Mouse (Mus musculus): Measurements from ENCODE around the gene Ms4a6b.
"Not testable (repeated sequence)": the region's sequence is repeated elsewhere in the genome, so short reads cannot be mapped to it uniquely, and the experiment has no call there.

GRCm38 (mm10) chr19:11540166-11540821 lies 24.0 kb downstream of the Ms4a6b start:
- TF ChIP-seq TAL1, GATA1 (IDR thresholded peaks at IDR 0.05; ENCODE audit: low read length): not testable (repeated sequence)
